Mouse (Mus musculus) myocyte (in vitro differentiated cells): ENCODE data around the gene Tmem266.

Experiments used
- E2F4 ChIP-seq: IDR thresholded peaks from one replicate; pipeline ENCODE4 v1.6.1; 2011; ENCODE audit warnings: mild to moderate bottlenecking, control low read depth, moderate library complexity; ENCODE audit not compliant: insufficient read depth
- MAX ChIP-seq: IDR thresholded peaks from one replicate; pipeline ENCODE4 v1.6.1; 2011; ENCODE audit warnings: low read depth, mild to moderate bottlenecking, control low read depth
- MYOD1 ChIP-seq, 3 experiments: IDR thresholded peaks; one replicate each; pipeline ENCODE4 v1.6.1; 2011; ENCODE audit warnings: control low read depth in 2 of 3, low read depth in 2 of 3, mild to moderate bottlenecking in 2 of 3, moderate library complexity in 1 of 3; ENCODE audit not compliant: insufficient read length in 2 of 3, control insufficient read depth in 1 of 3
- MYOG ChIP-seq, 3 experiments: IDR thresholded peaks; one replicate each; pipeline ENCODE4 v1.6.1; 2011; ENCODE audit warnings: control low read depth in 2 of 3, low read depth in 2 of 3, mild to moderate bottlenecking in 2 of 3; ENCODE audit not compliant: insufficient read length in 2 of 3, control insufficient read depth in 1 of 3, insufficient read depth in 1 of 3
- POLR2A ChIP-seq: IDR thresholded peaks from one replicate; pipeline ENCODE4 v1.6.1; 2011; ENCODE audit warnings: low read depth, mild to moderate bottlenecking, control low read depth, moderate library complexity; ENCODE audit not compliant: insufficient read length
- TCF3 ChIP-seq: IDR thresholded peaks from one replicate; pipeline ENCODE4 v1.6.1; 2011; ENCODE audit warnings: low read depth, control low read depth; ENCODE audit not compliant: insufficient read length
- USF1 ChIP-seq: IDR thresholded peaks from one replicate; pipeline ENCODE4 v1.6.1; 2011; ENCODE audit warnings: low read depth, mild to moderate bottlenecking, control low read depth, moderate library complexity

DNA sequence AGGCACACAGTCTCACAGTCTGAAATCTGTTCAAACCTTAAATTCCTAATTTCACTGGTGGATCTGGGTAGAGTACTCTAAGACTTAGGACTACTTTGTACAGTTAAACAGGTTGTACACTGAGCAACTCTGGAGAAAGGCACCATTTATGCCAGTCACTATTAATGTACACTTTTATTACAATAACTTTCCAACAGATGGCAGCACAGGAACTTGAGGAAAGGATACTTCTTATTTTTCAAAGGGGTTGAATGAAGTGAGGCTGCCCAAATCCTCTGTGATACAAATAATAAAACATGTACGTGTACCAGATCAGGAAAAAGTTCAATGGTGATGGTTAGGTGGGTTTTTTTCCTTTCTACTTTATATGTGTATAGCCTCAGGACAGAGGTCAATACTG lies 141.7 kb downstream of the Tmem266 start:
- TF ChIP-seq POLR2A (no peak), MYOG (IDR thresholded peaks at IDR 0.05; ENCODE audit: control insufficient read depth in 1 of 3, insufficient read depth in 1 of 3, insufficient read length in 2 of 3, low read depth in 2 of 3) (no peak), TCF3 (no peak), E2F4 (no peak), MYOD1 (IDR thresholded peaks at IDR 0.05; ENCODE audit: control insufficient read depth in 1 of 3, insufficient read length in 2 of 3, low read depth in 2 of 3) (no peak), USF1 (no peak), MAX (no peak)
